Mouse (Mus musculus) limb, embryonic 14.5 days (tissue): ENCODE data around the gene 3110040M04Rik. TPM values are rescaled to one million over a fixed set of nuclear protein-coding genes. Genes with fewer than 3 reads are reported as not detected.

ENCODE experiments used
- ATAC-seq: fragments of 200-750 bp; cut with Nextera tagmentation; 2 replicates; pipeline ENCODE4 v1.8.0; 2017; ENCODE audit warnings: low read depth, moderate number of reproducible peaks, moderate TSS enrichment; ENCODE audit not compliant: low FRiP score
- DNase-seq: peaks from one replicate; pipeline ENCODE4 v3.0.0-alpha.2; 2015; ENCODE audit warnings: low spot score
- H3K27ac ChIP-seq: fragments of 300-500 bp; sonication (generic); replicated peaks from 2 replicates; pipeline ENCODE4 v1.5.1; 2014; ENCODE audit warnings: low read depth, mild to moderate bottlenecking, low read length, moderate library complexity, mixed read lengths
- H3K27me3 ChIP-seq: fragments of 300-500 bp; sonication (generic); 2 replicates; pipeline ENCODE4 v1.6.1; 2014; ENCODE audit warnings: low read length, mixed read lengths; ENCODE audit not compliant: control insufficient read depth, insufficient read depth
- H3K36me3 ChIP-seq: fragments of 300-500 bp; sonication (generic); 2 replicates; pipeline ENCODE4 v1.6.1; 2014; ENCODE audit warnings: mild to moderate bottlenecking, low read length, moderate library complexity, mixed read lengths; ENCODE audit not compliant: control insufficient read depth, insufficient read depth
- H3K4me1 ChIP-seq: fragments of 300-500 bp; sonication (generic); 2 replicates; pipeline ENCODE4 v1.6.1; 2014; ENCODE audit warnings: antibody characterized with exemption, low read length, mixed read lengths; ENCODE audit not compliant: control insufficient read depth, insufficient read depth
- H3K4me2 ChIP-seq: fragments of 300-500 bp; sonication (generic); replicated peaks from 2 replicates; pipeline ENCODE4 v1.6.1; 2014; ENCODE audit warnings: low read depth, mild to moderate bottlenecking, low read length, moderate library complexity; ENCODE audit not compliant: severe bottlenecking
- H3K4me3 ChIP-seq: fragments of 300-500 bp; sonication (generic); replicated peaks from 2 replicates; pipeline ENCODE4 v1.5.1; 2014; ENCODE audit warnings: low read length
- H3K9ac ChIP-seq: fragments of 300-500 bp; sonication (generic); 2 replicates; pipeline ENCODE4 v1.6.1; 2014; ENCODE audit warnings: mild to moderate bottlenecking, low read depth, low read length, moderate library complexity; ENCODE audit not compliant: severe bottlenecking
- H3K9me3 ChIP-seq: fragments of 300-500 bp; sonication (generic); 2 replicates; pipeline ENCODE4 v1.6.1; 2016; ENCODE audit warnings: low read length; ENCODE audit not compliant: control insufficient read depth
- POLR2A ChIP-seq: fragments of 200-500 bp; IDR thresholded peaks from 2 replicates; pipeline ENCODE4 v1.8.0; 2012; ENCODE audit warnings: inconsistent platforms, mild to moderate bottlenecking, moderate library complexity, borderline replicate concordance; ENCODE audit not compliant: insufficient read depth, insufficient read length; ENCODE audit errors: extremely low read depth
- WGBS: fragments of 180-500 bp; shearing (Covaris S2); extraction: QIAGEN DNeasy Blood & Tissue Kit; methylation state at CpG from one replicate; pipeline ENCODE4 v1.1.7; 2014; 5-methylcytosine and 5-hydroxymethylcytosine counted together
- polyA plus RNA-seq, 2 experiments: library from polyadenylated mRNA; depleted of rRNA in 1 of 2; stranded (reverse) in 1 of 2; unstranded in 1 of 2; fragments of >200 nt; fragmentation: Nextera tagmentation in 1 of 2; extraction: Ambion mirVana in 1 of 2; gene quantifications; 2 replicates each; pipeline versions ENCODE4 v1.2.1 to v1.2.3; 2012 to 2014

3110040M04Rik gene
- polyA plus RNA-seq, 2 experiments = not detected

DNA sequence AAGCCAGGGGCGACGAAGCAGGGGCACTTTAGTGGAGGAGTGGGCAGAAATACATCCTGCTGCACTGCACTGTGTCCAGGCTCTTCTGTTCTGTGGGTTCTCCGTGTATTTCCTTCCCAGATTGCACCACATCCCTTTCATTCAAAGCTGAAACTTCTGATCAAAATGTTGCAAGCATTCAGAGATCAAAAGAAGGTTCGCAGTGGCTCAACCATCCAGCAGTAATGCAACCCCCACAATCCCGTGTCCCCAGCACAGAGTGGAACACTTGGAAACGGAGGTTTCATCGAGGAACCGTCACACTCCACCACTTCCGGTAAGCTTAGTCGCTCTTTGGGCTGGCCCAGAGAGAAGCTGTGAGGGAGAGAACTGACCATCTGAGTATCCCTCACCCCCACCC is 41.2 kb downstream of the 3110040M04Rik start:
- WGBS = 88% methylated on average over 10 of the region's 10 CpGs
- H3K4me3 ChIP-seq = no peak overlapping the region
- TF ChIP-seq POLR2A = no peak
- H3K9me3 ChIP-seq = no peaks in the 10 kb centered on the region
- H3K4me2 ChIP-seq = no peak overlapping the region
- no peaks in the 10 kb centered on the region for H3K36me3 ChIP-seq
- no peak overlapping the region for H3K27ac ChIP-seq
- no peaks in the 10 kb centered on the region for H3K4me1 ChIP-seq
- H3K27me3 ChIP-seq = no peaks in the 10 kb centered on the region
- no peak overlapping the region for H3K9ac ChIP-seq
- no peak for DNase-seq
- no peak for ATAC-seq

DNA sequence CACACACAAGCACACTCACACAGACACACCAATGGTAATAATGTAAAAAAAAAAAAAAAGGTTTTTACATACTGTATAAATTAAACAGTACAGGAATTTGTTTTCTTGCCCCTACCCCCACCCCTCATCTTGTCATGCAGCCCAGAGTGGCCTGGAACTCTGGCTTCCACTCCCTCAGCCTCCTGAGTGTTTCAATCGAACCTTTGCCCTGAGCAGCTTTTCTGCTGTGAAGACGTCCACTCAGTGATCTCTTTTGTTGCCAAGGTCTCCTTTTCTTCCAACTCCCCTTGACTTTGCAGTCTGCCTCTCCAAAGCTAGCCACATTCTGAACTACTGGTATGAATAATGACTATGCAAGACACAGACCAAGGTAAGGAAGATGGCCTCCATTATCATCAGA is 41.9 kb downstream of the 3110040M04Rik start:
- no peak for DNase-seq
- no peaks in the 10 kb centered on the region for H3K36me3 ChIP-seq
- no peak overlapping the region for H3K4me3 ChIP-seq
- H3K27me3 ChIP-seq = no peaks in the 10 kb centered on the region
- no peak overlapping the region for H3K27ac ChIP-seq
- no peak for TF ChIP-seq POLR2A
- no peak for ATAC-seq
- no peak overlapping the region for H3K9ac ChIP-seq
- 71% methylated on average over 2 of the region's 2 CpGs for WGBS
- H3K4me1 ChIP-seq = peaks cover 3% of the 10 kb centered on the region; the same call in 1 of the 2 replicates
- H3K4me2 ChIP-seq = no peak overlapping the region
- no peaks in the 10 kb centered on the region for H3K9me3 ChIP-seq

DNA sequence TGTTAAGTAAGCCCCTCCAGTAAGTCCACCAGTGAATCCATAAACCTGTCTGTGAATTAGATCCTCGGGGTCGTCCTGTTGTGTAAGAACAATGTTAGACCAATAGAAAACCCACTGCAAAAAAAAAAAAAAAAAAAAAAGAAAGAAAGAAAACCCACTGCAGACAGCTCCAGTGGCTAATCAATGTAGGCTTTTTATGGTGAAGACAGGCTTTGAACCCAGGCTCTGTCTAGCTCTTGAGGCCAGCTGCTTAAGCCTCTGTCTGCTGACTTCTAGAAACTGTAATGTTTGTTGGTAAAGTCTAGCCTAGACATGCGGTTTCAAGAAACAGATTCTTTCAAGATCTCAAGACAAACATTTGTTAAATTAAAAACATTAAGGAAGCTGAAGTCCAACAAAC is 46.2 kb downstream of the 3110040M04Rik start:
- Histone ChIP-seq H3K36me3 (no peaks in the 10 kb centered on the region), H3K27me3 (no peaks in the 10 kb centered on the region), H3K4me1 (peaks cover 12% of the 10 kb centered on the region; the same call in 1 of the 2 replicates), H3K27ac (no peak overlapping the region), H3K9ac (no peak overlapping the region), H3K4me2 (no peak overlapping the region), H3K4me3 (no peak overlapping the region), H3K9me3 (no peaks in the 10 kb centered on the region)
- ATAC-seq = no peak
- TF ChIP-seq POLR2A = no peak
- DNase-seq = no peak
- WGBS = 81% methylated on average over 3 of the region's 3 CpGs

DNA sequence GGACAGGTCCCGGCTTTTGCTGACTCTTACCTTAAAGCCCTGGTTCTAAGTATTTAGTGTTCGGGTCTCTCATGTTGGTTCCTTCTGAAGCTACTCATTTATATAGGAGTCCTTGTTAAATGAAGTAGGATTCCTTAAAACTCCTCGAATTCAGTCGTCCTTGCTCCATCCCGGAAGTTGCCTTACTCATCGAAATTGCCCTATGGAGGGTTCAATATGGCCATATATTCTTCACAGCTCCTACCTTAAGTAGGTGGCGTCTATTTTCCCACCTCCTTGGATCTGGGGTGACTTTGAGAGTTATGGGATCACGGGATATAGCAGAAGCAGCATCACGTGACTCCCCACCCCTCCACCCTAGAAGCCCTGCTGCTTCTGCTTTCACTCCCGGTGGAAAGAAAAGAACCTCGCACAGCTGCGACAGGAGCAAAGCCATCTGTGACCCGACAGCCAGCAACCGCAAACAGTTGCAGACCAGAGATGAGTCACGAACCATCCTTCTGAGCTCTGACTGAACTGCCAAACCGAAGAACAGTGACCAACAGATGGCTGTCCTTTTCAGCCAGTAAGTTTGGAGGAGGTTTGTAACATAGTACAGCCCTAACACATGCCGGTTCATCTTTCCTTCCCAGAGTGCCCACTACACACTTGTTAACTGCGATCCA is 46.7 kb downstream of the 3110040M04Rik start:
- DNase-seq (peak; percentile 49), ATAC-seq (peak; percentile 84)
- H3K36me3 ChIP-seq = no peaks in the 10 kb centered on the region
- peaks cover 12% of the 10 kb centered on the region; the same call in 1 of the 2 replicates for H3K4me1 ChIP-seq
- H3K9me3 ChIP-seq = no peaks in the 10 kb centered on the region
- H3K4me3 ChIP-seq = no peak overlapping the region
- no peak overlapping the region for H3K27ac ChIP-seq
- H3K9ac ChIP-seq = no peak overlapping the region
- peak overlapping the region; percentile 25; the same call in 1 of the 2 replicates for H3K4me2 ChIP-seq
- no peak for TF ChIP-seq POLR2A
- no peaks in the 10 kb centered on the region for H3K27me3 ChIP-seq
- WGBS = 55% methylated on average over 18 of the region's 18 CpGs

DNA sequence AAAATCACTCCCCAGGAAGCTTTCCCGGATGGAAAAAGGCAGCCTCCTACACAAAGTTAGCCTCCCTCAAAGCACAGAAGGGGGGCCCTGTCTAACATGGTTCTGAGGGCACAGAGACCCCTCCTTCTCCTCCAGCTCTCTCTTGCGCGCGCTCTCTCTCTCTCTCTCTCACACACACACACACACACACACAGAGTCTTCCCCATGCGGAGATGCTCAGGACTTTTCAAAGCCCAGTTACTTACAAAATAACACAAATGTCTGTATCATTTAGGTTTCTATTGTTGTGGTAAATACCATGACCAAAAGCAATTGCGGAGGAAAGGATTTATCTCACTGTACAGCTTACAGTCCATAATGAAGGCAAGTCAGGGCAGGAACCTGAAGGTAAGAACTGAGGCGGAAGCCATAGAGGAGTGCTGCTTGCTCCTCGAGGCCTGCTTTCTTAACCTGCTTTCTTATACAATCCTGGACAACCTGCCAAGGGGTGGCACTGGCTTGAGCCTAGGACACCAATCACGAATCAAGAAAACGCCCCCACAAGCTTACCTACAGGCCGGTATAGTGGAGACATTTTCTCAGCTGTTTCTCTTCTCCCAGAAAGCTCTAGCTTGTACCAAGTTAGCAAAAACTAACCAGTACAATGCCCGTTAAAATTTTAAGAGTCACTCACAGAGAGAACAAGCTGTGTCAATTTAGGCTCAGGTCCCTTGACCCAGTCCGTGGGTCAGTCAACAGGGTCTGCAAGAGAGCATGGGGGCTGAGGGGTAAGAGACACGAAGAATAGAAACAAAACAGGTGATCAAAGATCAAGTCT is 47.5 kb downstream of the 3110040M04Rik start:
- Histone ChIP-seq H3K9ac (no peak overlapping the region), H3K36me3 (no peaks in the 10 kb centered on the region), H3K27ac (no peak overlapping the region), H3K4me3 (no peak overlapping the region), H3K4me1 (peaks cover 12% of the 10 kb centered on the region; the same call in 1 of the 2 replicates), H3K9me3 (no peaks in the 10 kb centered on the region), H3K27me3 (no peaks in the 10 kb centered on the region), H3K4me2 (peak overlapping the region; percentile 25; the same call in 1 of the 2 replicates)
- no peak for DNase-seq
- 70% methylated on average over 14 of the region's 14 CpGs for WGBS
- no peak for ATAC-seq
- no peak for TF ChIP-seq POLR2A

Other genes with a start within 250 kb of the 3110040M04Rik start
- 73.5 and 80.4 TPM in 2 replicates for gene Hmcn1, start 210.7 kb upstream of the 3110040M04Rik start, polyA plus RNA-seq (2012; rRNA removed)
- 35.3 and 43.2 TPM in 2 replicates for gene Hmcn1, start 210.7 kb upstream of the 3110040M04Rik start, polyA plus RNA-seq (2014; fragmentation: Nextera tagmentation; extraction: Ambion mirVana)
- 0.08 and 0.15 TPM in 2 replicates for gene Gm47985, start 21.6 kb upstream of the 3110040M04Rik start, polyA plus RNA-seq (2012; rRNA removed)
- not detected in 2 replicates for gene Gm47985, start 21.6 kb upstream of the 3110040M04Rik start, polyA plus RNA-seq (2014; fragmentation: Nextera tagmentation; extraction: Ambion mirVana)
- 0.06 and 0.08 TPM in 2 replicates for gene Gm8947, start 11.7 kb upstream of the 3110040M04Rik start, polyA plus RNA-seq (2012; rRNA removed)
- gene Gm8947, start 11.7 kb upstream of the 3110040M04Rik start, polyA plus RNA-seq (2014; fragmentation: Nextera tagmentation; extraction: Ambion mirVana) = 0.23 TPM in 1 of 2 replicates, not detected in the other
- 0.06 TPM in 1 of 2 replicates, not detected in the other for gene Gm47995, start 5.7 kb upstream of the 3110040M04Rik start, polyA plus RNA-seq (2012; rRNA removed)
- gene Gm47995, start 5.7 kb upstream of the 3110040M04Rik start, polyA plus RNA-seq (2014; fragmentation: Nextera tagmentation; extraction: Ambion mirVana) = not detected in 2 replicates
- 0.06 TPM in 1 of 2 replicates, not detected in the other for gene Gm47996, start 6.0 kb downstream of the 3110040M04Rik start, polyA plus RNA-seq (2012; rRNA removed)
- gene Gm47996, start 6.0 kb downstream of the 3110040M04Rik start, polyA plus RNA-seq (2014; fragmentation: Nextera tagmentation; extraction: Ambion mirVana) = not detected in 2 replicates
- gene Ivns1abp, start 140.4 kb downstream of the 3110040M04Rik start, polyA plus RNA-seq (2012; rRNA removed) = 186 and 208 TPM in 2 replicates
- gene Ivns1abp, start 140.4 kb downstream of the 3110040M04Rik start, polyA plus RNA-seq (2014; fragmentation: Nextera tagmentation; extraction: Ambion mirVana) = 235 and 248 TPM in 2 replicates
- gene Swt1, start 224.3 kb downstream of the 3110040M04Rik start, polyA plus RNA-seq (2012; rRNA removed) = 13.9 and 27.8 TPM in 2 replicates
- 19.2 and 21.1 TPM in 2 replicates for gene Swt1, start 224.3 kb downstream of the 3110040M04Rik start, polyA plus RNA-seq (2014; fragmentation: Nextera tagmentation; extraction: Ambion mirVana)
- gene Trmt1l, start 224.4 kb downstream of the 3110040M04Rik start, polyA plus RNA-seq (2012; rRNA removed) = 29.3 and 33.8 TPM in 2 replicates
- 34.2 and 42.5 TPM in 2 replicates for gene Trmt1l, start 224.4 kb downstream of the 3110040M04Rik start, polyA plus RNA-seq (2014; fragmentation: Nextera tagmentation; extraction: Ambion mirVana)